Mouse (Mus musculus): ENCODE measurements around the gene Auts2.

DNA sequence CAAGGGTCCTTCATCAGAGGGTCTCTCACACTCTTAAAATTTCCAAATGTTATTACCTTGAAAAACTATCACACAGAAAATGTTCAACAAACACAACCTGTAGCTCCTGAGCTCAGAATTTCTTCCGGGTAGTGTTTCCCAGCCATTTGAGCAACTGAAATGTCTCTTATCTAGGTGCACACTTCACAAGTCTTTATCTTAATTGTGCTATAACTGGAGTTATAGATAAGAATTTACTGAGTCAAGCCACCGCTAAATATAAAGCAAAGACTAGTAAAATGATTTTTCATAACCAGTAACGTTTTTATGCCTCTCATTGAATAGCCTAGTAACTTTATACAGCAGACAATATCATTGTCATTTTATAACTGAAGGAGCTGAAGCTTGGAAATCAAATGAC, 273.1 kb downstream of the Auts2 start:
- TF ChIP-seq CTCF (IDR thresholded peaks at IDR 0.05) (no peak), POLR2A (IDR thresholded peaks at IDR 0.05; ENCODE audit: insufficient read depth, low read depth, low read length) (no peak)

Data from heart, adult 2 months (tissue).